Mouse (Mus musculus): ENCODE measurements around the gene Lypd6b.

Lypd6b gene

GRCm38 (mm10) chr2:49952632-49953293 lies 165.3 kb downstream of the Lypd6b start:
- no peak for DNase-seq

GRCm38 (mm10) chr2:49957449-49957848 lies 170.0 kb downstream of the Lypd6b start:
- no peak for DNase-seq

- DNase-seq = no peak
These were observed 174.5 kb downstream of the Lypd6b start for GRCm38 (mm10) chr2:49961991-49962390.

- no peak for DNase-seq
These were observed 177.4 kb downstream of the Lypd6b start for GRCm38 (mm10) chr2:49964899-49965298.

- no peak for DNase-seq
These were observed 180.3 kb downstream of the Lypd6b start for GRCm38 (mm10) chr2:49967748-49968147.

GRCm38 (mm10) chr2:49970990-49971389 lies 183.5 kb downstream of the Lypd6b start:
- DNase-seq = no peak

- DNase-seq = no peak
These were observed 191.1 kb downstream of the Lypd6b start for GRCm38 (mm10) chr2:49978606-49979005.

- no peak for DNase-seq
These were observed 192.5 kb downstream of the Lypd6b start for GRCm38 (mm10) chr2:49979991-49980390.

- DNase-seq = no peak
These were observed 195.5 kb downstream of the Lypd6b start for GRCm38 (mm10) chr2:49983021-49983420.

GRCm38 (mm10) chr2:49984780-49985179 lies 197.3 kb downstream of the Lypd6b start:
- DNase-seq = no peak

- no peak for DNase-seq
These were observed 208.4 kb downstream of the Lypd6b start for GRCm38 (mm10) chr2:49995841-49996240.

GRCm38 (mm10) chr2:49997216-49997615 lies 209.7 kb downstream of the Lypd6b start:
- DNase-seq = no peak
